Mouse (Mus musculus) spleen, adult 10 weeks (tissue): ENCODE data around the gene Spag17. TPM values are rescaled to one million over a fixed set of nuclear protein-coding genes. Genes with fewer than 3 reads are reported as not detected.

Experiments used
- polyA plus RNA-seq: library from polyadenylated mRNA; stranded (reverse); fragments of 350-450 nt; fragmentation: Illumina TruSeq; extraction: RNeasy Lipid Tissue Mini Kit (QIAGEN cat#74804); gene quantifications from one replicate; pipeline ENCODE4 v1.2.3, GENCODE M21; 2015; ENCODE audit warnings: low replicate concordance; ENCODE audit not compliant: insufficient read depth

Spag17 gene
- not detected for polyA plus RNA-seq

GRCm38 (mm10) chr3:99885187-99885811, at the start of gene Spag17:
Gene Spag17, plus strand, starts transcription at chr3:99885406.

GRCm38 (mm10) chr3:100162315-100163105, 277.3 kb downstream of the Spag17 start, which contains the start of the genes Gdap2 and Wdr3:
Gene Gdap2, plus strand, starts transcription at chr3:100162381.
Gene Wdr3, minus strand, starts transcription at chr3:100162407.

